Mouse (Mus musculus) embryo, embryonic 10 days (tissue): Measurements from ENCODE around the gene AC192777.2.
"Not testable (repeated sequence)": the region's sequence is repeated elsewhere in the genome, so short reads cannot be mapped to it uniquely, and the experiment has no call there.

Experiments
- DNase-seq: peaks from one replicate; pipeline ENCODE4 v3.0.0-alpha.2; 2015; ENCODE audit warnings: low spot score

Gene AC192777.2

DNA sequence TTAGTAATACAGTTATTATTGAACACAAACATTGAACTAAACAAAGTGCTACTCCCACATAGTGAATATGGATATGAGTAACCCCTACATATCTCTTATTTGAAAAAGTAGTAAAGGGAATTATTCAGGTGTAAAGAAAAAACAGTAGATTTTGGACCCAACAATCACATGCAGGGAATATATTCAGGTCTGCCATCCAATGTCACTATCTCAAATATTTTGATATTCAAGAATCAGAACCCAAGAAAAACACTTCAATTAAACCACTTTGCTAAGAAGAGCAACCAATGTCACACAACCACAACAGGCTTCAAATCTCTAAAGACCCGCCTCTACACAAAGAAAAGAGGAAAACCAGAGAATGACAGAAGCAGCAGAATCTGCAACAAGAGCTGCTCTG is at the start of gene AC192777.2:
Gene AC192777.2 (plus strand): TSS at position 301 of the 400 bp plus-strand sequence.
- not testable (repeated sequence) for DNase-seq

GRCm38 (mm10) chr17:40116172-40116571 is 20.9 kb downstream of the AC192777.2 start:
- DNase-seq: not testable (repeated sequence)

- peak; percentile 3 for DNase-seq
These were observed 21.6 kb downstream of the AC192777.2 start for GRCm38 (mm10) chr17:40116877-40117276.
